Mouse (Mus musculus) frontal cortex, postnatal 10 days (tissue): Measurements from ENCODE around the gene Lrrc2.

ENCODE experiments used
- DNase-seq, 2 experiments: peaks; one replicate each; pipeline ENCODE4 v3.0.0; 2022; ENCODE audit warnings: low spot score in 2 of 2, mixed read lengths in 1 of 2

Lrrc2 gene

DNA sequence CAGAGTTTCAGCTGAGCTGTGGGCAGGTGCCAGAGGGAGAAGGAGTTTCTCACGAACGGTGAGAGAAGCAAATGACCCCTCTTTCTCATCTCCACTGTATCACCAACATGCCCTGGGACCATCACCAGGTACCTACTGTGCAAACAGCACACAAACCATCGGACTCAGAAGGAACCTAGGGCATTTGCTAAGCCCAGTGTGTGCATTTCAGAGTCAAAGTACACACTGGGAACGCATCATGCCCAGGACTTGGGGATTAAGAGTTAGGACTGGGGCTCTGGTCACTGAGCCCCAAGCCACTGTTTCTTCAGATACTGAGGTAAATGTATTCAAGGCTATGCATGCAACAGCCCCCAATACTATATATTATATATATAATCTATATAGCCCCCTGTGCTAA, 36.0 kb downstream of the Lrrc2 start:
- no peak for DNase-seq

DNA sequence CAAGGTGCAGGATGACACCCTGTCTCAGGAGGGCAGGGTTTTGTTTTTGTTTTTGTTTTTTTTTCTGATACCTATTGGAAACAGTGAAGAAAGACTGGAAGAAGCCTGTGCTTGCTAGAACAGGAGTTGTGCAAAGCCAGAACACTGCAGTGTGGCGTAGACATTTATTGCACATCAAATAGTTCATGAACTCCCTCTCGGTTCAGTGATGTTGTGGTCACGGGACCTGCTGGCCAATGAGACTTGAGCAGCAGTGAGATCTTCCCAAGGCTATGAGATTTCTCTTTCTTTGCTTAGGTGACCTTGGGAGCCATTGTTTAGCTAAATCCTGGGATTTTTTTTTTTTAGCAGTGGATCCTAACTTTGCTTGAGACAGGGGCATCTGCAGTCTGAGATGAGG, 36.7 kb downstream of the Lrrc2 start:
- no peak for DNase-seq

DNA sequence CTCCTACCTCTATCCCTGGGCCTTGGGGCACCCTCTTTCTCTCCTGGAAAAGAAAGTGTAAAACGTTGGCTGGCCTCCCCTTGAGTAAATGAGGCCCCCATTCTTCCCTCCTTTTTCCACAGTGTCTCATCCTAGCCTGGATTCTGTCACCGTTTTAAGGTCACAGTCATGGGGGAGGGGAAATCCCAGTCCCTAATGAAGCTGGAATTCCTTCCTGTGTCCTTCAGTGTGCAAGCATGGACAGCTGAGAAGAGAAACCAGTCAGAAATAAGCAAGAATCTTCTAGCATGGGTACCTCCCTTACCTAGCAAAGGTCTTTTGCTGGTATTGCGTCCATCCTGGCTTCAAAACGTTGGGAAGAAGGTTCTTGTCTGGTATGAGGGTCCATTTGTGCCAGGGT, 37.8 kb downstream of the Lrrc2 start:
- DNase-seq = no peak

- no peak for DNase-seq
These were observed 38.2 kb downstream of the Lrrc2 start for GRCm38 (mm10) chr9:110989543-110989942.

- DNase-seq = no peak
These were observed 38.9 kb downstream of the Lrrc2 start, which contains the start of gene Rtp3 for GRCm38 (mm10) chr9:110990204-110990603. Gene Rtp3 (minus strand): TSS chr9:110990583.

DNA sequence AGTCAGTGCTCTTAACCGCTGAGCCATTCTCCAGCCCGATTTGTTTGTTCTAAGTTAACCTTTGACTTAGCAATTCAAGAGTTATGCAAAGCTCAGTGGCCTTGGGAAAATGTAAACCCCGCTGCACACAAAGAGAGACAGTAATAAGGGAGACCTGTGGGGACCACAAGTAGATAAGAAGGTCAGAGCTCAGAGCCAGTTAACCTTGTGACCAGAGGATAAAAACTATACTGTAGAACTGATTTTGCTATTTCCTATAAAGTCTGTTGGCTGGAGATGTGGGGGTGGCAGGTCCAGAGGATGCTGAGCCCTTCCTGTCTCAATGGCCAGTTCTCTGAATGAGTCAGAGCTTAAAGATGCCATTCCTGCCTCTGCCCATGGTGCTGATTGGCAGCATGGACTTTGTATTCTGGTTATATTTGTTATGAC, 42.0 kb downstream of the Lrrc2 start:
- no peak for DNase-seq

DNA sequence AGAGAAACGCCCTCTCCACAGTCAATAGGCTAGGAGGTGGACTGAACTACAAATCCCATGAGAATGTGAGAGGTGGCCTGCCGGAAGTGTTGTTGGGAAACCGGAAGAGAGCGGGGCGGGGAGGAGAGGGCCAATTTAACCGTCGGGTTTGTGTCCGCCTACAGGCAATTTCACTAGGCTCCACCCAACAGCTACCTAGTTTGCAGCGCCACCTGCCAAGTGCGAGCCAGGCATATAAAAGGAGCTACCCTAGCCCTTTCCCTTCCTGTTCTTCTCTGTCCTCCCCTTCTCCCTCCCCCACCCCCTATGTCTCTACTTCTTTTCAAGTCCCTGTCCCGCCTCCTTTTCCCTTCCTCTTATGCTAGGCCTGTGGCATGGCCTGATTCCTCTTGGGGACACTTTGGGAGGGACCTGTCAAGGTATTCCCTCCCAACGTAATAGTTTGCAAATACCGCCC, 43.4 kb downstream of the Lrrc2 start:
- DNase-seq = peak; percentile 43 to 57

GRCm38 (mm10) chr9:110997245-110997644, 45.9 kb downstream of the Lrrc2 start:
- DNase-seq = peak in 1 of 2 experiments; percentile 65

DNA sequence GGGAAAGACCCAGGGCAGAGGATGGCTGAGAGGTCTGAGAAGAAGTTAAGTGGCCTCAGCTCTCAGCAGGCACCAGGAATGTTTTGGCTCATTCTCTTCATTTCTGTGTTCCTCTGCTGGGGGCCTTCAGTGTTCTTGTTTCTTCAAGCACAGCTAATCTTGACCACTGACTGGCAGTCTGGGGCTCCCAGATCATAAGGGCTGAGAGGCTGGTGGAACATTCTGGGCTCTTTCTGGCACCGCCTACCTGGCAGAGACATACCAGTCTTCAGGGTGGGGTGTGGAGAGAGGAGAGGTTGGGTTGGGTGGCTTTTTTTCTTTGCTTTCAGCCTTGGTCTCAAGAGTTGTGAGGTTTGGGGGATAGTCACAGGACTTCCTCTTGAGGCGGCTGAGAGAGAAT, 47.7 kb downstream of the Lrrc2 start:
- DNase-seq = no peak

DNA sequence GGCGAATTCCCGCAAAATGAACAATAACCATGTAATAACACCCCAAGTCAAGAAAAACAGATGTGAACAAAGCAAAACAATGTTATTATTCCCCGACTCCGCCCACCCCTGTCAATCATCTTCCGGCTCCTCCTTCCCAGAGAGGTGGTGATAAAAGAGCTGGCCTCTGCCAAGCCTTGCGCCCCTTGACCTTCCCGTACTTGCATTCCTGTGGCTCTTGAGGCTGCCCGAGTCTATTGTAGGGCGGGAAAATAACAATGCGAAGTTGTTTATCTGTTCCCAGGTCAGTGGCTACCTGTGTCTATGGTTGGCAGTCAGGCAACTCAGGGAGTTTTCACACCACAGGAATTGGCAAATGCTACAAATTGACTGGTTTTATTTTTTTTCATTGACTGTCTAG, 48.5 kb downstream of the Lrrc2 start:
- DNase-seq = no peak

DNA sequence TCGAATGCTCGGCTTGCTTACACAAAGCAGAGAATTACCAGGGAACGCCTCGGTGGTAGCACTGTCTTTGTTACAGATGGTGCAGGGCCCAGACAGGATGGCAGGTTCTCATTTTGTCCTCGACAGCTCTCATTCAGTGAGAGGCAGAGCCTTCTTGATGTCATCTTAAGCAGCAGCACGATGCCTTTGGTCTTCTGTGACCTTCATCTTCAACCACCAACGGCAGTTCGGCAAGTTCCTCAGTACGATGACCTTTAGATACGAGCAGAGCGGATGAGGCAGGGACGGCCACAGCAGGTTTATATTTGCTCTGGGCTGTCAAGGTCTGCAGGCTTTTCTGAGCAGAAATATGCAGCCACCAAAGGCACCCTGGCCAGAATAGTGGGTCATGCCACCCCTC, 50.3 kb downstream of the Lrrc2 start:
- DNase-seq = no peak

- DNase-seq = no peak
These were observed 51.9 kb downstream of the Lrrc2 start for GRCm38 (mm10) chr9:111003279-111003678.

GRCm38 (mm10) chr9:111006544-111006943, 55.2 kb downstream of the Lrrc2 start:
- DNase-seq = no peak

GRCm38 (mm10) chr9:111009763-111010162, 58.4 kb downstream of the Lrrc2 start:
- DNase-seq = no peak

GRCm38 (mm10) chr9:111011550-111011949, 60.2 kb downstream of the Lrrc2 start:
- no peak for DNase-seq

GRCm38 (mm10) chr9:111012041-111012440, 60.7 kb downstream of the Lrrc2 start:
- DNase-seq = no peak

DNA sequence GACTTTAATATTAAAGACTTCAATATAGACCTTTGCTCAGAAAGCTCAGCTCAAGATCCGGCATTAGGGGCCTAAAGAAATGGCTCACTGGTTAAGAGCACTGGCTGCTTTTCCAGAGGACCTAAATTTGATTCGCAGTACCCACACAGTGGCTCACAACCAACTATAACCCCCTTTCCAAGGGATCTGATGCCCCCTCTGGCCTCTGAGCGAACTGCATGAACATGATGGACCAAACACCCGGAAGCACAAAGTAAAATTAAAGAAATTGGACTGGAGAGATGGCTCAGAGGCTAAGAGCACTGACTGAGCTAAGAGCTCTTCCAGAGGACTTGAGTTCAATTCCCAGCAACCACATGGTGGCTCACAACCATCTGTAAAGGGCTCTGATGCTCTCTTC, 64.3 kb downstream of the Lrrc2 start:
- DNase-seq = no peak

DNA sequence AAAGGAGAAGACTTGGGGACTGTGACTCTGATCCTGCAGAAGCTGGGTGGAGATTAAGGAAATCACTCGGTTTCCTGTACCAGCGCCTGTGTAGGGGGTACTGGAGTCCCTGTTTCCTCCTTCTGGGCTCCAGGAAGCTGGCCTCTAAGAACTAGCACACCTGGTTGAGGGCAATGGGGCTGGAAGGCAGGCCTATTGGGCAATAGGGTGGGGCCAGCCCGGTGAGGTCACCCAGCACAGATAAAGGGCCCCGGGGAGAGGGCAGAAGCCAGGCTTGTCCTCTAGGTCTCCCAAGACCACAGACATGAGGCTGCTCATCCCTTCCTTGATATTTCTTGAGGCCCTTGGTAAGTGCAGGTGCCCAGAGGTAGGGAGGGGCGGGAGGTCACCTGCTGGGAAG, 67.7 kb downstream of the Lrrc2 start, which contains the start of gene Ltf:
TSS of gene Ltf (plus strand) at position 250 of the 400 bp plus-strand sequence.
- no peak for DNase-seq

GRCm38 (mm10) chr9:111026791-111027190, 75.4 kb downstream of the Lrrc2 start:
- no peak for DNase-seq
